Mouse (Mus musculus) myocyte (in vitro differentiated cells): Measurements from ENCODE around the gene Castor1.

Experiments used
- MAX ChIP-seq: IDR thresholded peaks from one replicate; pipeline ENCODE4 v1.6.1; 2011; ENCODE audit warnings: low read depth, mild to moderate bottlenecking, control low read depth
- MYOD1 ChIP-seq, 3 experiments: IDR thresholded peaks; one replicate each; pipeline ENCODE4 v1.6.1; 2011; ENCODE audit warnings: control low read depth in 2 of 3, low read depth in 2 of 3, mild to moderate bottlenecking in 2 of 3, moderate library complexity in 1 of 3; ENCODE audit not compliant: insufficient read length in 2 of 3, control insufficient read depth in 1 of 3
- POLR2A ChIP-seq: IDR thresholded peaks from one replicate; pipeline ENCODE4 v1.6.1; 2011; ENCODE audit warnings: low read depth, mild to moderate bottlenecking, control low read depth, moderate library complexity; ENCODE audit not compliant: insufficient read length
- USF1 ChIP-seq: IDR thresholded peaks from one replicate; pipeline ENCODE4 v1.6.1; 2011; ENCODE audit warnings: low read depth, mild to moderate bottlenecking, control low read depth, moderate library complexity

- TF ChIP-seq MYOD1 (IDR thresholded peaks at IDR 0.05; ENCODE audit: control insufficient read depth in 1 of 3, insufficient read length in 2 of 3, low read depth in 2 of 3) = no peak
- no peak for TF ChIP-seq POLR2A
- no peak for TF ChIP-seq MAX
- no peak for TF ChIP-seq USF1
Measured at GRCm38 (mm10) chr11:4190677-4191076, 27.3 kb upstream of the Castor1 start.
